Mouse (Mus musculus) brain, embryonic 14.5 days (tissue): ENCODE measurements around the gene St8sia4.

Experiments
- CTCF ChIP-seq: fragments of 200-500 bp; IDR thresholded peaks from 2 replicates; pipeline ENCODE4 v1.5.1; 2012; ENCODE audit warnings: inconsistent platforms, mild to moderate bottlenecking, moderate library complexity, borderline replicate concordance; ENCODE audit not compliant: insufficient read depth, insufficient read length; ENCODE audit errors: extremely low read depth
- POLR2A ChIP-seq: fragments of 200-500 bp; IDR thresholded peaks from 2 replicates; pipeline ENCODE4 v1.6.1; 2012; ENCODE audit warnings: mild to moderate bottlenecking, inconsistent platforms, borderline replicate concordance; ENCODE audit not compliant: poor library complexity, insufficient read depth, insufficient read length, severe bottlenecking; ENCODE audit errors: extremely low read depth

DNA sequence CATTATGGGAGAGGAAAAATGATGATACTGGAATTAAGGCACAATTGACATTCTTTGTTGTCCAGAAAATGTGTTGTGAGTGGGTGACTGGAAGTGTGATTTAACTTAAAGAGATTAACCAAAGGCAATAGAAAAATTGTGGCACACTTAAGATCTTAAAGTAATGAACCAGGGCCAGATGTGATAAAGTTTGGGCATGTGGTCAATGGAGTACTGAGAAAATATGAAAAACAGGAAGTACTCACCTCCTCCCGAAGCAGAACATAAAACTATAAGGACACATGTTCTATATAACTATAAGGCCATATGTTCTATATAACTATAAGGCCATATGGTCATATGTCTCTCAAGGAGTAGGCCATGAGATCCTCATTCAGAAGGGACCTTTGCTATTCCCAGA lies 96.3 kb downstream of the St8sia4 start:
- TF ChIP-seq CTCF (no peak), POLR2A (no peak)
